27 mouse cellular contexts compared by ENCODE assay signal in genomic region chr2:34256000-34256553, GRCm38 (mm10).
DNase-seq lines count a peak whose midpoint lies in the region; ATAC-seq and TF ChIP-seq lines count a peak whose summit lies in the region.
"Had no signal": no experiment of that assay in that cellular context is flagged by ENCODE, and none has a peak within 500 bp of the region (broad histone marks: within the 10 kb centered on the region; RNA-seq: fewer than 3 reads in every experiment).

No protein-coding gene starts in this region.

- H3K4me2 ChIP-seq in hindbrain, embryonic 13.5 days, result no peak overlapping the region
- H3K4me2 ChIP-seq in hindbrain, embryonic 12.5 days (replicated peaks), result no peak overlapping the region
- no peak overlapping the region for H3K4me2 ChIP-seq in neural tube, embryonic 13.5 days
- H3K4me2 ChIP-seq in forebrain, postnatal 0 days (ENCODE audit: low read depth), result no peak overlapping the region
- H3K4me2 ChIP-seq: embryonic facial prominence, embryonic 13.5 days; heart, embryonic 12.5 days; kidney, embryonic 15.5 days; lung, embryonic 15.5 days had no signal

- 54% methylated on average over 6 of the region's 6 CpGs for WGBS in hindbrain, embryonic 13.5 days
- WGBS in hindbrain, embryonic 12.5 days, result 75% methylated on average over 6 of the region's 6 CpGs
- 49% methylated on average over 6 of the region's 6 CpGs for WGBS in neural tube, embryonic 13.5 days
- WGBS in forebrain, postnatal 0 days, result 38% methylated on average over 6 of the region's 6 CpGs
- WGBS in olfactory bulb, adult 2 months, result 24% methylated on average over 6 of the region's 6 CpGs

- H3K27me3 ChIP-seq in hindbrain, embryonic 13.5 days, result no peaks in the 10 kb centered on the region
- H3K27me3 ChIP-seq in hindbrain, embryonic 12.5 days, result no peaks in the 10 kb centered on the region
- H3K27me3 ChIP-seq in neural tube, embryonic 13.5 days, result no peaks in the 10 kb centered on the region
- H3K27me3 ChIP-seq in forebrain, postnatal 0 days (ENCODE audit: insufficient read depth, low read length), result no peaks in the 10 kb centered on the region
- H3K27me3 ChIP-seq: CH12.LX; embryonic facial prominence, embryonic 13.5 days; heart, embryonic 12.5 days; kidney, embryonic 15.5 days; lung, embryonic 15.5 days had no signal

- H3K9me3 ChIP-seq in hindbrain, embryonic 13.5 days, result no peaks in the 10 kb centered on the region
- H3K9me3 ChIP-seq in hindbrain, embryonic 12.5 days (replicated peaks), result no peaks in the 10 kb centered on the region
- H3K9me3 ChIP-seq in neural tube, embryonic 13.5 days, result no peaks in the 10 kb centered on the region
- no peaks in the 10 kb centered on the region for H3K9me3 ChIP-seq in forebrain, postnatal 0 days (ENCODE audit: low read length)
- H3K9me3 ChIP-seq: embryonic facial prominence, embryonic 13.5 days; G1E; heart, embryonic 12.5 days; kidney, embryonic 15.5 days; lung, embryonic 15.5 days had no signal

- H3K9ac ChIP-seq in hindbrain, embryonic 13.5 days, result 0 out of 2 replicates have a peak overlapping the region, but pooled peaks have one; percentile 19
- H3K9ac ChIP-seq in hindbrain, embryonic 12.5 days, result no peak overlapping the region
- no peak overlapping the region for H3K9ac ChIP-seq in neural tube, embryonic 13.5 days
- H3K9ac ChIP-seq in forebrain, postnatal 0 days, result no peak overlapping the region
- H3K9ac ChIP-seq: embryonic facial prominence, embryonic 13.5 days; heart, embryonic 12.5 days; kidney, embryonic 15.5 days; liver, embryonic 14.5 days; lung, embryonic 15.5 days had no signal

- TF ChIP-seq CTCF in forebrain, postnatal 0 days (IDR thresholded peaks at IDR 0.05; ENCODE audit: low read depth), result no peak
- no peak for TF ChIP-seq CTCF in olfactory bulb, adult 2 months (IDR thresholded peaks at IDR 0.05; ENCODE audit: insufficient read depth, low read depth, low read length)

- 0 out of 2 replicates have a peak, but pooled peaks have one; percentile 49 for ATAC-seq in hindbrain, embryonic 13.5 days (ENCODE audit: low FRiP score)
- no peak for ATAC-seq in hindbrain, embryonic 12.5 days (ENCODE audit: low FRiP score)
- ATAC-seq in neural tube, embryonic 13.5 days (ENCODE audit: low read depth), result peak; percentile 67; the same call in 1 of the 2 replicates
- ATAC-seq in forebrain, postnatal 0 days, result peak; percentile 83
- ATAC-seq in erythroid progenitor cell, adult 5-6 weeks (replicated peaks; ENCODE audit: low FRiP score, poor library complexity, severe bottlenecking), result no peak
- ATAC-seq: intestine, postnatal 0 days had no signal

- peaks cover 61% of the 10 kb centered on the region for H3K4me1 ChIP-seq in hindbrain, embryonic 13.5 days (replicated peaks)
- peaks cover 45% of the 10 kb centered on the region for H3K4me1 ChIP-seq in hindbrain, embryonic 12.5 days
- H3K4me1 ChIP-seq in neural tube, embryonic 13.5 days (replicated peaks), result peaks cover 59% of the 10 kb centered on the region
- peaks cover 4% of the 10 kb centered on the region; the same call in 1 of the 2 replicates for H3K4me1 ChIP-seq in forebrain, postnatal 0 days (ENCODE audit: insufficient read depth)
- no peaks in the 10 kb centered on the region for H3K4me1 ChIP-seq in olfactory bulb, adult 2 months (ENCODE audit: control insufficient read depth, insufficient read depth, low read length)

- no peak for DNase-seq in neural tube, embryonic 10.5 days (ENCODE audit: extremely low spot score, low spot score)
- peak; percentile 67 for DNase-seq in forebrain, postnatal 0 days
- DNase-seq in spleen, postnatal 4 days (ENCODE audit: low spot score in 2 of 2), result no peak
- DNase-seq: adrenal gland, adult 2 months; cerebellum, adult 8-10 months; cerebellum, postnatal 36 days; embryo, embryonic 11 days; gastrocnemius, postnatal 10 days; heart, adult 18-20 months; heart, postnatal 10 days; lung, postnatal 4 days; right cerebral cortex, postnatal 14 days had no signal

- TF ChIP-seq POLR2A in olfactory bulb, adult 2 months (IDR thresholded peaks at IDR 0.05; ENCODE audit: insufficient read depth, low read depth, low read length), result no peak

- no peak overlapping the region for H3K27ac ChIP-seq in hindbrain, embryonic 13.5 days
- no peak overlapping the region for H3K27ac ChIP-seq in hindbrain, embryonic 12.5 days
- H3K27ac ChIP-seq in neural tube, embryonic 13.5 days (replicated peaks), result peak overlapping the region; percentile 38; the same call in 1 of the 2 replicates
- H3K27ac ChIP-seq in forebrain, postnatal 0 days (ENCODE audit: low read depth, low read length), result no peak overlapping the region
- peak overlapping the region; percentile 78; the same call in 1 of the 2 replicates for H3K27ac ChIP-seq in olfactory bulb, adult 2 months (ENCODE audit: insufficient read depth, low read depth, low read length)
- H3K27ac ChIP-seq: embryonic facial prominence, embryonic 13.5 days; kidney, embryonic 15.5 days; left cerebral cortex, adult 2 months; liver, embryonic 14.5 days; lung, embryonic 15.5 days had no signal

- no peaks in the 10 kb centered on the region for H3K36me3 ChIP-seq in hindbrain, embryonic 13.5 days
- H3K36me3 ChIP-seq in hindbrain, embryonic 12.5 days, result no peaks in the 10 kb centered on the region
- no peaks in the 10 kb centered on the region for H3K36me3 ChIP-seq in neural tube, embryonic 13.5 days
- H3K36me3 ChIP-seq in forebrain, postnatal 0 days (ENCODE audit: insufficient read depth), result no peaks in the 10 kb centered on the region
- H3K36me3 ChIP-seq: embryonic facial prominence, embryonic 13.5 days; G1E; heart, embryonic 12.5 days; kidney, embryonic 15.5 days; lung, embryonic 15.5 days had no signal

- H3K4me3 ChIP-seq in hindbrain, embryonic 13.5 days, result no peak overlapping the region
- H3K4me3 ChIP-seq in hindbrain, embryonic 12.5 days, result no peak overlapping the region
- H3K4me3 ChIP-seq in neural tube, embryonic 13.5 days, result no peak overlapping the region
- no peak overlapping the region for H3K4me3 ChIP-seq in forebrain, postnatal 0 days (ENCODE audit: low read depth, low read length)
- H3K4me3 ChIP-seq in olfactory bulb, adult 2 months (ENCODE audit: insufficient read depth, low read depth, low read length), result no peak overlapping the region
- H3K4me3 ChIP-seq: embryonic facial prominence, embryonic 13.5 days; erythroblast, embryonic 14.5 days; heart, embryonic 12.5 days; kidney, embryonic 15.5 days; left cerebral cortex, adult 2 months; lung, embryonic 15.5 days had no signal

Comparison
In these comparisons a context has a peak if more than half of its experiments do, and no peak if none do; other contexts are left out.
1. ATAC-seq: peak in hindbrain, embryonic 13.5 days (single experiment), neural tube, embryonic 13.5 days (single experiment) and forebrain, postnatal 0 days (single experiment); none in hindbrain, embryonic 12.5 days (single experiment) and erythroid progenitor cell, adult 5-6 weeks (single experiment).
2. H3K27ac ChIP-seq: peak in neural tube, embryonic 13.5 days (single experiment) and olfactory bulb, adult 2 months (single experiment); none in hindbrain, embryonic 13.5 days (single experiment), hindbrain, embryonic 12.5 days (single experiment) and forebrain, postnatal 0 days (single experiment).